Mouse (Mus musculus): ENCODE results near the gene Mb. TPM values are rescaled to one million over a fixed set of nuclear protein-coding genes. Genes with fewer than 3 reads are reported as not detected.

The Mb gene
- total and polyA plus RNA-seq, 3 experiments = 16,399 to 20,311 (median 17,740) TPM

DNA sequence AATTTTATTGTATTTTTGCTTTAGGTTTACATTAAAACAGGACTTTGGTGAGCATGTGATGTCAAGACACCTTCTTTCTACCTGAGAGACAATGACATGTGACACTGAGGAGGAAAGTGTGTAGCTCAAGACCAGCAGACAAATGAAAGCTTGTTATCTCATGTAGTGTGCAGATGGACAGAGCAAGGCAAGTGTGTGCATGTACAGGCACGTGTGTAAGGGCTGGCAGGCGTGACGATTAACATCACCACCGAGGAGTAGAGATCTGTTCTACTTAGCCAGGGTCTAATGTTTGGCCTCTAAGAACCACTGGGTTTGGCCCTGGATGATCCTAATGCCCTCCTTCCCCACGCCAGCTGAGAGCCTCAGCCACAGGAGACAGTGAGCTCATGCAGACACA lies 40.1 kb upstream of the Mb start:
- Histone ChIP-seq H3K4me1 (ENCODE audit: control insufficient read depth, insufficient read depth, low read length) (no peaks in the 10 kb centered on the region; the same call in 1 of the 2 replicates), H3K79me2 (replicated peaks; ENCODE audit: control insufficient read depth, insufficient read depth, low read length) (no peaks in the 10 kb centered on the region), H3K9ac (ENCODE audit: low read depth, low read length) (no peak overlapping the region), H3K36me3 (ENCODE audit: control insufficient read depth, insufficient read depth, low read length) (peaks cover 5% of the 10 kb centered on the region; the same call in 1 of the 2 replicates), H3K4me3 (no peak overlapping the region), H3K27me3 (ENCODE audit: control insufficient read depth, insufficient read depth, low read length) (no peaks in the 10 kb centered on the region), H3K27ac (no peak overlapping the region)
- intact Hi-C loops (cut with DNase I) = no loop called here
- TF ChIP-seq CTCF (IDR thresholded peaks at IDR 0.05) (no peak), POLR2A (IDR thresholded peaks at IDR 0.05; ENCODE audit: insufficient read depth, low read depth, low read length) (no peak), EP300 (IDR thresholded peaks at IDR 0.05; ENCODE audit: insufficient read depth, low read depth, low read length) (no peak)
- 62% methylated on average over 5 of the region's 5 CpGs for WGBS
- no peak for DNase-seq

GRCm38 (mm10) chr15:77089249-77089648 lies 38.8 kb upstream of the Mb start:
- 79% methylated on average over 11 of the region's 11 CpGs for WGBS
- intact Hi-C loops (cut with DNase I) = no loop called here
- DNase-seq = no peak
- Histone ChIP-seq H3K4me1 (ENCODE audit: control insufficient read depth, insufficient read depth, low read length) (no peaks in the 10 kb centered on the region; the same call in 1 of the 2 replicates), H3K4me3 (no peak overlapping the region), H3K9ac (ENCODE audit: low read depth, low read length) (no peak overlapping the region), H3K36me3 (ENCODE audit: control insufficient read depth, insufficient read depth, low read length) (peaks cover 5% of the 10 kb centered on the region; the same call in 1 of the 2 replicates), H3K27ac (no peak overlapping the region), H3K27me3 (ENCODE audit: control insufficient read depth, insufficient read depth, low read length) (no peaks in the 10 kb centered on the region), H3K79me2 (replicated peaks; ENCODE audit: control insufficient read depth, insufficient read depth, low read length) (no peaks in the 10 kb centered on the region)
- TF ChIP-seq POLR2A (IDR thresholded peaks at IDR 0.05; ENCODE audit: insufficient read depth, low read depth, low read length) = no peak
- TF ChIP-seq CTCF (IDR thresholded peaks at IDR 0.05) = no peak
- TF ChIP-seq EP300 (IDR thresholded peaks at IDR 0.05; ENCODE audit: insufficient read depth, low read depth, low read length) = no peak

DNA sequence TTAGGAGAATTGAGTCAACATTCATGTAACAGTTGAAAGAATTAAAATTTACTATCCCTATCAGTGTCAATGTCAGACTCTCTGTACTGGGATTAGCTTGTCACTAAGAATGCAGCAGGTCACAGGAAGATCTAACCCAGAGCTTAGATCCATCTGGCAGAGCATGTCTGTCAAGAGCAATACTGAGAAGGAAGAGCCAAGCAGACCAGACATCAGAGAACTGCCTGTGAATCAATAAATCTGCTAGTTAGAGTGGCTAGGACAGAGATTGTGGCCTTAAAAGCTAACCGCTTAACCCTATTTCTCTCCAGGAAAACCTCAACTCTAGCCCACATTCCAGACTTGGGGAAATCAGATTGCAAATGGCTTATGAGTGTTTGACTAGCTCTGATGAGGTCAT lies 36.0 kb upstream of the Mb start:
- intact Hi-C loops (cut with DNase I) = no loop called here
- no peaks in the 10 kb centered on the region for H3K79me2 ChIP-seq (replicated peaks; ENCODE audit: control insufficient read depth, insufficient read depth, low read length)
- H3K36me3 ChIP-seq (ENCODE audit: control insufficient read depth, insufficient read depth, low read length) = peaks cover 5% of the 10 kb centered on the region
- no peaks in the 10 kb centered on the region for H3K27me3 ChIP-seq (ENCODE audit: control insufficient read depth, insufficient read depth, low read length)
- no peak overlapping the region for H3K4me3 ChIP-seq
- no peak overlapping the region for H3K9ac ChIP-seq (ENCODE audit: low read depth, low read length)
- peak overlapping the region; percentile 7; the same call in 1 of the 2 replicates for H3K27ac ChIP-seq
- peaks cover 2% of the 10 kb centered on the region; the same call in 1 of the 2 replicates for H3K4me1 ChIP-seq (ENCODE audit: control insufficient read depth, insufficient read depth, low read length)
- TF ChIP-seq EP300 (IDR thresholded peaks at IDR 0.05; ENCODE audit: insufficient read depth, low read depth, low read length) = no peak
- no peak for TF ChIP-seq CTCF (IDR thresholded peaks at IDR 0.05)
- no peak for TF ChIP-seq POLR2A (IDR thresholded peaks at IDR 0.05; ENCODE audit: insufficient read depth, low read depth, low read length)
- no peak for DNase-seq
- 87% methylated on average over 1 of the region's 1 CpGs for WGBS

DNA sequence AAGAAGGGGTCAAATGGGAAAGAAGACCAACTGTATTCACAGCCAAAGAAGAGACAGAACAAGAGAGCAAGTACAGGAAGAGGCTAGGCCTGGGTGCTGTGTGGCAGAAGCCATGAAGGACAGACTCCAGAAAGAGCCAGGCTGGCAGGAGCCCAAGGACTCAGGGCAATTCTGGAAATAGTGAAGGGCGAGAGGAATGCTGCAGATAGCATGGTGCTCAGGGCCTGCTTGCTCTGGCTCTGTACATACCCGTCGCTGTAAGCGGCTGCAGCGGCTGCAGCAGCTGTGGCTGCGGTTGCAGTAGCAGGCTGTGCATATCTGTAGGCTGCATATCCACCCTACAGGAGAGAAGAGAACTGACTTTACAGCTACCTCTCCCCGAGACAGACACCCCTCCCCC lies 35.3 kb upstream of the Mb start:
- 58% methylated on average over 7 of the region's 7 CpGs for WGBS
- Histone ChIP-seq H3K9ac (ENCODE audit: low read depth, low read length) (no peak overlapping the region), H3K36me3 (ENCODE audit: control insufficient read depth, insufficient read depth, low read length) (peaks cover 7% of the 10 kb centered on the region), H3K4me3 (no peak overlapping the region), H3K4me1 (ENCODE audit: control insufficient read depth, insufficient read depth, low read length) (peaks cover 4% of the 10 kb centered on the region), H3K27ac (peak overlapping the region; percentile 7), H3K79me2 (replicated peaks; ENCODE audit: control insufficient read depth, insufficient read depth, low read length) (no peaks in the 10 kb centered on the region), H3K27me3 (ENCODE audit: control insufficient read depth, insufficient read depth, low read length) (no peaks in the 10 kb centered on the region)
- peak; percentile 67 to 76 for DNase-seq
- TF ChIP-seq EP300 (IDR thresholded peaks at IDR 0.05; ENCODE audit: insufficient read depth, low read depth, low read length) (no peak), POLR2A (IDR thresholded peaks at IDR 0.05; ENCODE audit: insufficient read depth, low read depth, low read length) (no peak), CTCF (IDR thresholded peaks at IDR 0.05) (no peak)
- intact Hi-C loops (cut with DNase I) = no loop called here

DNA sequence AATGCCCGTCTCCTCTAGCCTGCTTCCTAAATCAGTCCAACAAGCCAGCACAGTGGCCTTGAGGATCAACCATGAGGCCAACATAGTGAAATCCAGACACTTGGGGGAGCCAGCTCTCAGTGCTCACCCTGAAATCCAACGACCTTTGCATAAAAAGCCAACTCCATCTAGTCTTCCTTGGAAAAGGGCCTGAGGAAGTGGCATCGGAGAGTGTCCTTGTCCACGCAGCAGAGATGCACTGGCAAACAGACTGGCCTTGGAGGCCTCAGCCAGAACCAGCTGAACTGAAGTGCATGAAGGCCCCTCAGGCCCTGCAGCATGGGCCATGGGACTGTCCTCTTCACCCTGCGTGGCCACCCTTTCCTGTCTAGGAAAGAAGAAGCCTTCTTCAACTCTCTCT lies 31.0 kb upstream of the Mb start:
- 0 out of 2 replicates have a peak, but pooled peaks have one; percentile 9 for TF ChIP-seq CTCF (IDR thresholded peaks at IDR 0.05)
- no peak for TF ChIP-seq EP300 (IDR thresholded peaks at IDR 0.05; ENCODE audit: insufficient read depth, low read depth, low read length)
- intact Hi-C loops (cut with DNase I) = loop anchor here (5.0 kb wide), 1 partner anchor 141 kb away; no protein-coding TSS in a partner anchor
- H3K4me3 ChIP-seq = no peak overlapping the region
- H3K9ac ChIP-seq (ENCODE audit: low read depth, low read length) = no peak overlapping the region
- WGBS = 57% methylated on average over 5 of the region's 5 CpGs
- no peaks in the 10 kb centered on the region for H3K79me2 ChIP-seq (replicated peaks; ENCODE audit: control insufficient read depth, insufficient read depth, low read length)
- no peak for DNase-seq
- H3K27me3 ChIP-seq (ENCODE audit: control insufficient read depth, insufficient read depth, low read length) = no peaks in the 10 kb centered on the region
- H3K27ac ChIP-seq = peak overlapping the region; percentile 52; the same call in 1 of the 2 replicates
- H3K4me1 ChIP-seq (ENCODE audit: control insufficient read depth, insufficient read depth, low read length) = peaks cover 7% of the 10 kb centered on the region
- H3K36me3 ChIP-seq (ENCODE audit: control insufficient read depth, insufficient read depth, low read length) = peaks cover 3% of the 10 kb centered on the region

GRCm38 (mm10) chr15:77080684-77081254 lies 30.3 kb upstream of the Mb start:
- 49% methylated on average over 14 of the region's 14 CpGs for WGBS
- Histone ChIP-seq H3K27ac (peak overlapping the region; percentile 52), H3K9ac (ENCODE audit: low read depth, low read length) (no peak overlapping the region), H3K4me3 (no peak overlapping the region), H3K36me3 (ENCODE audit: control insufficient read depth, insufficient read depth, low read length) (peaks cover 3% of the 10 kb centered on the region), H3K79me2 (replicated peaks; ENCODE audit: control insufficient read depth, insufficient read depth, low read length) (no peaks in the 10 kb centered on the region), H3K4me1 (ENCODE audit: control insufficient read depth, insufficient read depth, low read length) (peaks cover 7% of the 10 kb centered on the region), H3K27me3 (ENCODE audit: control insufficient read depth, insufficient read depth, low read length) (no peaks in the 10 kb centered on the region)
- peak in 1 of 2 experiments; percentile 36 for DNase-seq
- TF ChIP-seq POLR2A (IDR thresholded peaks at IDR 0.05; ENCODE audit: insufficient read depth, low read depth, low read length) = no peak
- TF ChIP-seq CTCF (IDR thresholded peaks at IDR 0.05) = no peak
- no peak for TF ChIP-seq EP300 (IDR thresholded peaks at IDR 0.05; ENCODE audit: insufficient read depth, low read depth, low read length)
- intact Hi-C loops (cut with DNase I) = loop anchor here (5.0 kb wide), 1 partner anchor 142 kb away; no protein-coding TSS in a partner anchor

All from heart, adult 2 months (tissue).